Mouse (Mus musculus): ENCODE measurements around the gene Clrn3. TPM values are rescaled to one million over a fixed set of nuclear protein-coding genes. Genes with fewer than 3 reads are reported as not detected.
"Not testable (repeated sequence)": the region's sequence is repeated elsewhere in the genome, so short reads cannot be mapped to it uniquely, and the experiment has no call there.

Gene Clrn3
- polyA plus RNA-seq (2014; fragmentation: Nextera tagmentation; extraction: Ambion mirVana): not detected in 2 replicates

GRCm38 (mm10) chr7:135528515-135528914 is at the start of gene Clrn3:
Gene Clrn3 (minus strand): TSS chr7:135528654.
- H3K9ac ChIP-seq (ENCODE audit: low read length): no peak within 1 kb of the TSS
- no peaks in the 10 kb centered on the region for H3K36me3 ChIP-seq (ENCODE audit: control insufficient read depth, insufficient read depth, low read length)
- 78% methylated on average over 7 of the region's 7 CpGs for WGBS
- no peak within 1 kb of the TSS for H3K4me2 ChIP-seq (ENCODE audit: low read length)
- no peak for ATAC-seq (ENCODE audit: insufficient number of reproducible peaks, insufficient read depth, low FRiP score, low read depth)
- no peaks in the 10 kb centered on the region for H3K9me3 ChIP-seq (ENCODE audit: control insufficient read depth, low read length)
- H3K4me3 ChIP-seq (ENCODE audit: control insufficient read depth in 1 of 2, insufficient read depth in 1 of 2, low read depth in 1 of 2, low read length in 2 of 2): no peak within 1 kb of the TSS
- no peaks in the 10 kb centered on the region for H3K4me1 ChIP-seq (ENCODE audit: control insufficient read depth in 2 of 2, insufficient read depth in 2 of 2, low read length in 2 of 2)
- no peak within 1 kb of the TSS for H3K27ac ChIP-seq (replicated peaks in 1 of 2; ENCODE audit: control insufficient read depth in 1 of 2, insufficient read depth in 1 of 2, low read depth in 2 of 2, low read length in 2 of 2)
- no peaks in the 10 kb centered on the region for H3K27me3 ChIP-seq (ENCODE audit: control insufficient read depth, insufficient read depth, low read length)

GRCm38 (mm10) chr7:135576329-135576728 is 47.9 kb upstream of the Clrn3 start:
- H3K9ac ChIP-seq (ENCODE audit: low read length): no peak overlapping the region
- 66% methylated on average over 3 of the region's 3 CpGs for WGBS
- no peak overlapping the region for H3K27ac ChIP-seq (replicated peaks in 1 of 2; ENCODE audit: control insufficient read depth in 1 of 2, insufficient read depth in 1 of 2, low read depth in 2 of 2, low read length in 2 of 2)
- no peaks in the 10 kb centered on the region for H3K27me3 ChIP-seq (ENCODE audit: control insufficient read depth, insufficient read depth, low read length)
- no peaks in the 10 kb centered on the region for H3K36me3 ChIP-seq (ENCODE audit: control insufficient read depth, insufficient read depth, low read length)
- no peak overlapping the region for H3K4me2 ChIP-seq (ENCODE audit: low read length)
- no peak for ATAC-seq (ENCODE audit: insufficient number of reproducible peaks, insufficient read depth, low FRiP score, low read depth)
- no peaks in the 10 kb centered on the region for H3K9me3 ChIP-seq (ENCODE audit: control insufficient read depth, low read length)
- no peaks in the 10 kb centered on the region; a peak in 1 of 4 replicates for H3K4me1 ChIP-seq (ENCODE audit: control insufficient read depth in 2 of 2, insufficient read depth in 2 of 2, low read length in 2 of 2)
- H3K4me3 ChIP-seq (ENCODE audit: control insufficient read depth in 1 of 2, insufficient read depth in 1 of 2, low read depth in 1 of 2, low read length in 2 of 2): no peak overlapping the region

GRCm38 (mm10) chr7:135575319-135576069 is 47.0 kb upstream of the Clrn3 start:
- H3K9ac ChIP-seq (ENCODE audit: low read length); H3K9me3 ChIP-seq (ENCODE audit: control insufficient read depth, low read length); H3K36me3 ChIP-seq (ENCODE audit: control insufficient read depth, insufficient read depth, low read length); H3K4me2 ChIP-seq (ENCODE audit: low read length); H3K4me3 ChIP-seq (ENCODE audit: control insufficient read depth in 1 of 2, insufficient read depth in 1 of 2, low read depth in 1 of 2, low read length in 2 of 2); H3K27ac ChIP-seq (replicated peaks in 1 of 2; ENCODE audit: control insufficient read depth in 1 of 2, insufficient read depth in 1 of 2, low read depth in 2 of 2, low read length in 2 of 2); H3K27me3 ChIP-seq (ENCODE audit: control insufficient read depth, insufficient read depth, low read length); H3K4me1 ChIP-seq (ENCODE audit: control insufficient read depth in 2 of 2, insufficient read depth in 2 of 2, low read length in 2 of 2); ATAC-seq (ENCODE audit: insufficient number of reproducible peaks, insufficient read depth, low FRiP score, low read depth): not testable (repeated sequence)
- WGBS: 50% methylated on average over 7 of the region's 7 CpGs

- Histone ChIP-seq H3K4me2 (ENCODE audit: low read length) (no peak overlapping the region), H3K27me3 (ENCODE audit: control insufficient read depth, insufficient read depth, low read length) (no peaks in the 10 kb centered on the region), H3K9ac (ENCODE audit: low read length) (no peak overlapping the region), H3K4me3 (ENCODE audit: control insufficient read depth in 1 of 2, insufficient read depth in 1 of 2, low read depth in 1 of 2, low read length in 2 of 2) (no peak overlapping the region), H3K4me1 (ENCODE audit: control insufficient read depth in 2 of 2, insufficient read depth in 2 of 2, low read length in 2 of 2) (no peaks in the 10 kb centered on the region), H3K27ac (replicated peaks in 1 of 2; ENCODE audit: control insufficient read depth in 1 of 2, insufficient read depth in 1 of 2, low read depth in 2 of 2, low read length in 2 of 2) (no peak overlapping the region), H3K36me3 (ENCODE audit: control insufficient read depth, insufficient read depth, low read length) (no peaks in the 10 kb centered on the region), H3K9me3 (ENCODE audit: control insufficient read depth, low read length) (peaks cover 4% of the 10 kb centered on the region; the same call in 1 of the 2 replicates)
- 62% methylated on average over 10 of the region's 10 CpGs for WGBS
- no peak for ATAC-seq (ENCODE audit: insufficient number of reproducible peaks, insufficient read depth, low FRiP score, low read depth)
Measured at GRCm38 (mm10) chr7:135571951-135572559, 43.6 kb upstream of the Clrn3 start.

GRCm38 (mm10) chr7:135571392-135571791 is 42.9 kb upstream of the Clrn3 start:
- no peak for ATAC-seq (ENCODE audit: insufficient number of reproducible peaks, insufficient read depth, low FRiP score, low read depth)
- Histone ChIP-seq H3K4me1 (ENCODE audit: control insufficient read depth in 2 of 2, insufficient read depth in 2 of 2, low read length in 2 of 2) (no peaks in the 10 kb centered on the region), H3K36me3 (ENCODE audit: control insufficient read depth, insufficient read depth, low read length) (no peaks in the 10 kb centered on the region), H3K9me3 (ENCODE audit: control insufficient read depth, low read length) (peaks cover 4% of the 10 kb centered on the region; the same call in 1 of the 2 replicates), H3K27me3 (ENCODE audit: control insufficient read depth, insufficient read depth, low read length) (no peaks in the 10 kb centered on the region), H3K27ac (replicated peaks in 1 of 2; ENCODE audit: control insufficient read depth in 1 of 2, insufficient read depth in 1 of 2, low read depth in 2 of 2, low read length in 2 of 2) (no peak overlapping the region), H3K4me3 (ENCODE audit: control insufficient read depth in 1 of 2, insufficient read depth in 1 of 2, low read depth in 1 of 2, low read length in 2 of 2) (no peak overlapping the region), H3K4me2 (ENCODE audit: low read length) (no peak overlapping the region), H3K9ac (ENCODE audit: low read length) (no peak overlapping the region)

GRCm38 (mm10) chr7:135568550-135568949 is 40.1 kb upstream of the Clrn3 start:
- Histone ChIP-seq H3K4me3 (ENCODE audit: control insufficient read depth in 1 of 2, insufficient read depth in 1 of 2, low read depth in 1 of 2, low read length in 2 of 2) (no peak overlapping the region), H3K9me3 (ENCODE audit: control insufficient read depth, low read length) (peaks cover 4% of the 10 kb centered on the region; the same call in 1 of the 2 replicates), H3K36me3 (ENCODE audit: control insufficient read depth, insufficient read depth, low read length) (no peaks in the 10 kb centered on the region), H3K9ac (ENCODE audit: low read length) (no peak overlapping the region), H3K4me2 (ENCODE audit: low read length) (no peak overlapping the region), H3K27ac (replicated peaks in 1 of 2; ENCODE audit: control insufficient read depth in 1 of 2, insufficient read depth in 1 of 2, low read depth in 2 of 2, low read length in 2 of 2) (no peak overlapping the region), H3K27me3 (ENCODE audit: control insufficient read depth, insufficient read depth, low read length) (0 out of 2 replicates have a peak, but pooled peaks cover under 1% of the 10 kb centered on the region), H3K4me1 (ENCODE audit: control insufficient read depth in 2 of 2, insufficient read depth in 2 of 2, low read length in 2 of 2) (no peaks in the 10 kb centered on the region)
- no peak for ATAC-seq (ENCODE audit: insufficient number of reproducible peaks, insufficient read depth, low FRiP score, low read depth)
- 68% methylated on average over 2 of the region's 2 CpGs for WGBS

- no peak for ATAC-seq (ENCODE audit: insufficient number of reproducible peaks, insufficient read depth, low FRiP score, low read depth)
- Histone ChIP-seq H3K27me3 (ENCODE audit: control insufficient read depth, insufficient read depth, low read length) (0 out of 2 replicates have a peak, but pooled peaks cover 3% of the 10 kb centered on the region), H3K4me1 (ENCODE audit: control insufficient read depth in 2 of 2, insufficient read depth in 2 of 2, low read length in 2 of 2) (no peaks in the 10 kb centered on the region), H3K36me3 (ENCODE audit: control insufficient read depth, insufficient read depth, low read length) (no peaks in the 10 kb centered on the region), H3K4me3 (ENCODE audit: control insufficient read depth in 1 of 2, insufficient read depth in 1 of 2, low read depth in 1 of 2, low read length in 2 of 2) (no peak overlapping the region), H3K4me2 (ENCODE audit: low read length) (no peak overlapping the region), H3K27ac (replicated peaks in 1 of 2; ENCODE audit: control insufficient read depth in 1 of 2, insufficient read depth in 1 of 2, low read depth in 2 of 2, low read length in 2 of 2) (no peak overlapping the region), H3K9ac (ENCODE audit: low read length) (no peak overlapping the region), H3K9me3 (ENCODE audit: control insufficient read depth, low read length) (peaks cover 4% of the 10 kb centered on the region; the same call in 1 of the 2 replicates)
- 34% methylated on average over 1 of the region's 1 CpGs for WGBS
Measured at GRCm38 (mm10) chr7:135567582-135567981, 39.1 kb upstream of the Clrn3 start.

Data from heart, embryonic 14.5 days (tissue).